Mouse (Mus musculus): ENCODE measurements around the gene Gpi1.

Gene Gpi1

GRCm38 (mm10) chr7:34230116-34230515 is at the start of gene Gpi1:
TSS of gene Gpi1 (minus strand) at chr7:34230336.
- peak; percentile 78 to 90 for DNase-seq (ENCODE audit: low spot score in 2 of 2)

- DNase-seq (ENCODE audit: low spot score in 2 of 2) = no peak
Observed at GRCm38 (mm10) chr7:34277656-34278055, 47.5 kb upstream of the Gpi1 start.

GRCm38 (mm10) chr7:34276066-34276465 is 45.9 kb upstream of the Gpi1 start:
- no peak for DNase-seq (ENCODE audit: low spot score in 2 of 2)

- no peak for DNase-seq (ENCODE audit: low spot score in 2 of 2)
Observed at GRCm38 (mm10) chr7:34272465-34272864, 42.3 kb upstream of the Gpi1 start.

DNA sequence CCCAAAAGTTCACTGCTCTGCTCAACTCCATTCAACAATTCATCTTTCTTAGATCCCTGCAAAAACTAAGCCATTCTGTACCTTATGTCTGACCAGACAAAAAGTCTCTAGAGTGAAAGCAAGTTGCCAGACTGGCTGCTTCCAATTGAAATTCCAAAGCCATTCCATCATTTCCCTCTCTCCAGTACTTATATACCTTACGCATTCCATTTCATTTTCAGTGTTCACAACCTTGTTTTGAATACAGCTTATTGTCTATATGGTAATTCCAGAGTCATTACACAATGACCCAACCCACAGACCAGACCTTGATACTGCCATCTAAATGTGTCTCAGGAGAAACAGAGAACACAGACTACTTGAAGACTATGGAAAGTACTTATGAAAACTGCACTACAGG is 38.3 kb upstream of the Gpi1 start:
- no peak for DNase-seq (ENCODE audit: low spot score in 2 of 2)

- no peak for DNase-seq (ENCODE audit: low spot score in 2 of 2)
Observed at GRCm38 (mm10) chr7:34266421-34266820, 36.3 kb upstream of the Gpi1 start.

- peak; percentile 49 to 71 for DNase-seq (ENCODE audit: low spot score in 2 of 2)
Observed at GRCm38 (mm10) chr7:34265876-34266346, 35.8 kb upstream of the Gpi1 start.

DNA sequence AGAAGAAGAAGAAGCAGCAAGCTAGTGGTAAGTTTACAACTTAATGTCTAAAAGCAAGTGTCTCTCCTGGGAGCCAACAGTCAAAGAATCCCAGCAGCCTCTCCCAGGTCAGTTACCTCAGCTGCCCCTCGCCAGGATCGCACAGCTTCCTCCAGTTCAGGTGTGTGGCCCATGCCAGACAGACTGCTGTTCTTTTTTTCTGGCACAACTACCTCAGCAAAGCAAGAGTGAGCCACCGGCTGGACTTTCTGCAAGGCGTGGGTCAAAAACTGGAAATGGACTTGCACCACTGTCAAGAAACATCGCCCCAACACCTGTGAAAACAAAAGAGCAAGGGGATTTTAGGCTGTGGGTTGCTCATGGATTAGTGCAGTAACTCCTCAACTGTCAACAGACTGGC is 33.3 kb upstream of the Gpi1 start:
- no peak for DNase-seq (ENCODE audit: low spot score in 2 of 2)

DNA sequence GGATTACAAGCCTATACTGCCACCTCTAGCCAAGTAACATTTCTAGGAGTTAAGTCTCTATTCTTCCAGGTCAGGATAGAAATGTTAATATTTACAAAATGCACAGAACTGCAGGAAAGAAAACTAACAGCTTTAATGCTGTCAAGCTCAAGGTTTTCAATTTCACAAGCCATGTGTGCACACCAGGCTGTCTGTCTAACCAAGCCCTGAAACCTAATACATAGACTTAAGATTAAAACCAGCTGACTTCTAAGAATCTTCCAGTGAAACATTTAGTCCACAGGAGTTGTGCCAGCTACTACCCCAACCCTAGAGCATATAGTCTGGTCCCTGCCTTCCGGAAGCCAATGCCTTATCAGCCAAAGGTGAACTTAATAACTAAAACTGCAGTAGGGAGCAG is 28.3 kb upstream of the Gpi1 start:
- no peak for DNase-seq (ENCODE audit: low spot score in 2 of 2)

DNA sequence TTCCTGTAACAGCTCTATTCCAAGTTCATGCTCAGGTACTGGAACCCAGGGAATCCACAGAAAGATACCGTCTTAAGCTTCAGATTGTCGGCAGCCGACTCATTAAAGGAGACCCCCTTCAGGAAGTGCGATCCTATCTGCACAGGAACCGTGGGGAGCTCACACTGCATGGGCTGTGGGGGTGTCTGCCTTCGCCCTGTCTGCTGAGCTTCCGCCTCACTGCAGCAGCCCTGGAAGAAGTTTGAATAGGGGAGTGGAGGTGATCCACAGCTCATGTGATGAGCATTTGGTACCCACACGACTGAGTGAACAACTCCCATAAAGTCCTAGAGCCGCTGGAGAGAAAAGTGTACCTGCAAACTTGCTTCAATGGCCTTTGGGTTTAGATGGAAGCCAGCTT is 27.1 kb upstream of the Gpi1 start:
- DNase-seq (ENCODE audit: low spot score in 2 of 2) = no peak

DNA sequence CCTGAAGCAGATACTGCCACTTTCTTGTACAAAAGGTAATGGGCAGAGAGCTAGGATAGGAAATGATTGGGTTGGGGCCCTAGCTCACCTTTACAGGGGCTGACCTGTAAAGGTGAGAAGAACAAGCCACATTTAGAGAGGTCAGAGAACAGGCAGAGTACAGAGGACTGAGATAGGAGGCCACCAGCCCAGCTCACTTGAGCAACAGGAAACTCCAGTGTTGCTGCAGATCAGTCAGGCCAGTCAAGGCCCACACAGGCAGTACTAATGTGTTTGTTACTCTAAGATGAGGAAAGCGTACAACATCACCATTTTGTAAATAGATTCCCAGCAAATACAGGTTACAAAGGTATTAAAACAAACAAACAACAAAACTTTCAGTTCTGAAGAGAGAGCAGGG is 25.8 kb upstream of the Gpi1 start:
- no peak for DNase-seq (ENCODE audit: low spot score in 2 of 2)

- DNase-seq (ENCODE audit: low spot score in 2 of 2) = no peak
Observed at GRCm38 (mm10) chr7:34255137-34255536, 25.0 kb upstream of the Gpi1 start.

DNA sequence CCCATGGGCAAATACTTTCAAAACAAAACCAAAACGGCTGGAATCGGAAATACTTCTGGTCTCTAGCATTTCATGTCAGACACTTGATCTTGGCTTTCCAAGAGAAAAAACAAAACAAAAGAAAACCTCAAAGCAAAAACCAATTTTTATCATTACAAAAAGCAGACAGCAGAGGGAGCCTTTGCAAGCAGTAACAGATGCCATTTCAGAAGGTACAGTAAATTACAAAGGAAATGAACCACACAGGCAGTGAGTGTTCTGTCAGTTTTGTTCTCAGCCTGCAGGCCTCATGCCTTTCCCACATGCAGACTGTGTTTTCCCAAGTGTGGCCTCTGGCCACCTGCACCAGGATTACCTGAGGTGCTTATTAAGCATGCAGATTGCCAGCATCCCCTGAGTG is 21.9 kb upstream of the Gpi1 start:
- no peak for DNase-seq (ENCODE audit: low spot score in 2 of 2)

GRCm38 (mm10) chr7:34250738-34251137 is 20.6 kb upstream of the Gpi1 start, which contains the start of gene Gm6096:
TSS of gene Gm6096 (plus strand) at chr7:34251038.
- no peak for DNase-seq (ENCODE audit: low spot score in 2 of 2)

- DNase-seq (ENCODE audit: low spot score in 2 of 2) = no peak
Observed at GRCm38 (mm10) chr7:34246870-34247499, 16.8 kb upstream of the Gpi1 start.

GRCm38 (mm10) chr7:34242176-34242575 is 12.0 kb upstream of the Gpi1 start:
- no peak for DNase-seq (ENCODE audit: low spot score in 2 of 2)

GRCm38 (mm10) chr7:34238086-34238485 is 8.0 kb upstream of the Gpi1 start:
- no peak for DNase-seq (ENCODE audit: low spot score in 2 of 2)

GRCm38 (mm10) chr7:34235602-34236001 is 5.5 kb upstream of the Gpi1 start:
- DNase-seq (ENCODE audit: low spot score in 2 of 2) = no peak

DNA sequence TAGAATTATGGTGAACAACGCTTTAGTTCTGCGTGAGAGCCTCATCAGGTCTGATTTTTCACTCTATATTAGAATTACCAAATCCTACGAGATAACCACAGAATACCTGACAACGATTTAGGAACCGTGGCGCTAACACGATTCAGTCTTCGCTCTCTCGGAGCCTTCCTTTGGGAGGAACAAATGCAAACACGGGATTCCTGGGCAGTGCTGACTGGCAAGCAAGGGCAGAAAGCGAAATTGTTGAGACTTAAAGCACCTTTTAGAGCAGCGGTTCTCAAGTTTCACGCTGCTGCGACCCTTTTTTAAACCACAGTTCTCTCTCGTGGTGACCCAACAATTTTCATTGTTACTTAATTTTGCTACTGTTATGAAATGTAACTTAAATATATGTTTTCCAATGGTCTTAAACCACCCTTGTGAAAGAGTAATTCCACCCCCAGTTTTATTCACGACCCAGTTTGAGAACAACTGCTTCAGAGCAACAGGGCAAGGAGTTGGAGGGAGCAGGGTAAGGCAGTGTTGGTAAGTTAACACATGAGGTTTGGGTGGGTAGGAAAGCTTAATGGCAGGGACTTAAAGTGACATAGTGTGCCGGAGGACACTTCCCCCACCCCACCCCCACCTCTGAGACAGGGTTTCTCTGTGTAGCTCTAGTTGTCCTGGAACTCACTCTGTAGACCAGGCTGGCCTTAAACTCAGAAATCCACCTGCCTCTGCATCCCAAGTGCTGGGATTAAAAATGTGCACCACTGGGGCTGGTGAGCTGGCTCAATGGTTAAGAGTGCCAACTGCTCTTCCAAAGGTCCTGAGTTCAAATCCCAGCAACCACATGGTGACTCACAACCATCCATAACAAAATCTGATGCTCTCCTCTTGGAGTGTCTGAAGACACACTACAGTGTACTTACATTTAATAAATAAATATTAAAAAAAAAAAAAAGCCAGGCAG is 4.8 kb upstream of the Gpi1 start:
- DNase-seq (ENCODE audit: low spot score in 2 of 2) = no peak

- peak; percentile 97 for DNase-seq (ENCODE audit: low spot score in 2 of 2)
Observed at GRCm38 (mm10) chr7:34233909-34234609, 3.9 kb upstream of the Gpi1 start.

GRCm38 (mm10) chr7:34232785-34233725 is 2.9 kb upstream of the Gpi1 start:
- DNase-seq (ENCODE audit: low spot score in 2 of 2) = no peak
